In genomic region chr6:31601131-31601530, GRCm38 (mm10) we compare ENCODE assay signal across 9 mouse cellular contexts. TPM values are rescaled to one million over a fixed set of nuclear protein-coding genes. Genes with fewer than 3 reads are reported as not detected.
DNase-seq lines count a peak whose midpoint lies in the region; ATAC-seq and TF ChIP-seq lines count a peak whose summit lies in the region.
"Had no signal": no experiment of that assay in that cellular context is flagged by ENCODE, and none has a peak within 500 bp of the region (broad histone marks: within the 10 kb centered on the region; RNA-seq: fewer than 3 reads in every experiment).

No protein-coding gene starts in this region.

- H3K79me2 ChIP-seq in heart, adult 2 months (replicated peaks; ENCODE audit: control insufficient read depth, insufficient read depth, low read length), result no peaks in the 10 kb centered on the region

- no peak overlapping the region for H3K4me2 ChIP-seq in heart, embryonic 11.5 days
- H3K4me2 ChIP-seq in kidney, embryonic 14.5 days (replicated peaks; ENCODE audit: low read depth, low read length), result no peak overlapping the region

- ATAC-seq in heart, embryonic 11.5 days (replicated peaks; ENCODE audit: insufficient number of reproducible peaks, low FRiP score, low TSS enrichment), result no peak
- no peak for ATAC-seq in kidney, embryonic 14.5 days (ENCODE audit: low FRiP score, low TSS enrichment)

- H3K4me1 ChIP-seq in heart, adult 2 months (ENCODE audit: control insufficient read depth, insufficient read depth, low read length), result peaks cover 20% of the 10 kb centered on the region
- H3K4me1 ChIP-seq in heart, embryonic 11.5 days (ENCODE audit: control insufficient read depth, insufficient read depth, low read length), result peaks cover 30% of the 10 kb centered on the region
- peaks cover 27% of the 10 kb centered on the region for H3K4me1 ChIP-seq in kidney, embryonic 14.5 days (ENCODE audit: control insufficient read depth, insufficient read depth, low read length)

- DNase-seq in heart, adult 2 months, result peak in 1 of 2 experiments; percentile 47
- peak; percentile 37 for DNase-seq in urinary bladder, postnatal 14 days (ENCODE audit: low spot score)
- DNase-seq in urinary bladder, postnatal 10 days (ENCODE audit: low spot score), result no peak
- peak; percentile 27 for DNase-seq in left cerebral cortex, postnatal 4 days
- no peak for DNase-seq in embryo, embryonic 11 days
- no peak for DNase-seq in embryo, embryonic 9.5 days (ENCODE audit: extremely low spot score)

- TF ChIP-seq EP300 in heart, adult 2 months (IDR thresholded peaks at IDR 0.05; ENCODE audit: insufficient read depth, low read depth, low read length), result 0 out of 2 replicates have a peak, but pooled peaks have one; percentile 20

- 13% methylated on average over 3 of the region's 3 CpGs for WGBS in heart, adult 2 months
- 23% methylated on average over 3 of the region's 3 CpGs for WGBS in heart, embryonic 11.5 days (ENCODE audit: insufficient replicate concordance)
- whole genome bisulfite sequencing in kidney, embryonic 14.5 days, result 34% methylated on average over 3 of the region's 3 CpGs

- H3K9ac ChIP-seq in heart, adult 2 months (ENCODE audit: low read depth, low read length), result no peak overlapping the region
- no peak overlapping the region for H3K9ac ChIP-seq in heart, embryonic 11.5 days (ENCODE audit: low read depth, low read length)
- no peak overlapping the region for H3K9ac ChIP-seq in kidney, embryonic 14.5 days (ENCODE audit: low read depth, low read length)

- no peak for TF ChIP-seq POLR2A in heart, adult 2 months (IDR thresholded peaks at IDR 0.05; ENCODE audit: insufficient read depth, low read depth, low read length)

- no peak overlapping the region for H3K4me3 ChIP-seq in heart, adult 2 months
- no peak overlapping the region for H3K4me3 ChIP-seq in heart, embryonic 11.5 days (ENCODE audit: low read depth, low read length)
- no peak overlapping the region for H3K4me3 ChIP-seq in kidney, embryonic 14.5 days (ENCODE audit: low read length)

- intact Hi-C loops in heart, adult 2 months (cut with DNase I), result no loop called here
- intact Hi-C loops in left cerebral cortex, postnatal 4 days (cut with DNase I), result no loop called here

- H3K27me3 ChIP-seq in heart, adult 2 months (ENCODE audit: control insufficient read depth, insufficient read depth, low read length), result no peaks in the 10 kb centered on the region
- H3K27me3 ChIP-seq in heart, embryonic 11.5 days (ENCODE audit: control insufficient read depth, insufficient read depth, low read length), result no peaks in the 10 kb centered on the region
- no peaks in the 10 kb centered on the region for H3K27me3 ChIP-seq in kidney, embryonic 14.5 days (ENCODE audit: control insufficient read depth, insufficient read depth, low read length)

- H3K9me3 ChIP-seq in heart, embryonic 11.5 days (replicated peaks; ENCODE audit: control insufficient read depth, low read length), result no peaks in the 10 kb centered on the region
- H3K9me3 ChIP-seq in kidney, embryonic 14.5 days (ENCODE audit: control insufficient read depth, low read length), result no peaks in the 10 kb centered on the region

- no peaks in the 10 kb centered on the region for H3K36me3 ChIP-seq in heart, adult 2 months (ENCODE audit: control insufficient read depth, insufficient read depth, low read length)
- no peaks in the 10 kb centered on the region for H3K36me3 ChIP-seq in heart, embryonic 11.5 days (ENCODE audit: control insufficient read depth, insufficient read depth, low read length)
- H3K36me3 ChIP-seq in kidney, embryonic 14.5 days (ENCODE audit: control insufficient read depth, insufficient read depth, low read length), result no peaks in the 10 kb centered on the region

- TF ChIP-seq CTCF in heart, adult 2 months (IDR thresholded peaks at IDR 0.05), result no peak

- H3K27ac ChIP-seq in heart, adult 2 months, result peak overlapping the region; percentile 48
- no peak overlapping the region for H3K27ac ChIP-seq in heart, embryonic 11.5 days (ENCODE audit: low read depth, low read length)
- H3K27ac ChIP-seq in kidney, embryonic 14.5 days (ENCODE audit: low read depth, low read length), result no peak overlapping the region

RNA-seq across cellular contexts. Expression of gene Podxl, which starts 37.4 kb away (rescaled TPM):
- 10 to 100 TPM; 71.6 to 90.9 TPM for total RNA-seq in heart, adult 2 months (2021)
- 53.8 and 99.2 TPM in 2 replicates for polyA plus RNA-seq in heart, adult 2 months (2012; rRNA removed)
- polyA plus RNA-seq in heart, embryonic 11.5 days (2014; fragmentation: Nextera tagmentation; extraction: Ambion mirVana), result 22.7 and 26.0 TPM in 2 replicates
- total RNA-seq in left cerebral cortex, postnatal 4 days (2021), result 10 to 100 TPM; 19.0 to 20.2 TPM
- 34.6 and 41.0 TPM in 2 replicates for polyA plus RNA-seq in kidney, embryonic 14.5 days (2014; fragmentation: Nextera tagmentation; extraction: Ambion mirVana)
- total RNA-seq: CH12.LX had no signal

Comparison
In these comparisons a context has a peak if more than half of its experiments do, and no peak if none do; other contexts are left out.
1. DNase-seq: peak in urinary bladder, postnatal 14 days (single experiment) and left cerebral cortex, postnatal 4 days (single experiment); none in urinary bladder, postnatal 10 days (single experiment), embryo, embryonic 11 days (single experiment) and embryo, embryonic 9.5 days (single experiment).